Mouse (Mus musculus): ENCODE results near the gene Fcho1.

The Fcho1 gene

GRCm38 (mm10) chr8:71660325-71661120 is 65.0 kb downstream of the Fcho1 start:
- peak; percentile 83 for DNase-seq (ENCODE audit: low spot score)

- no peak for DNase-seq (ENCODE audit: low spot score)
Measured at GRCm38 (mm10) chr8:71659751-71660150, 65.8 kb downstream of the Fcho1 start.

- no peak for DNase-seq (ENCODE audit: low spot score)
Measured at GRCm38 (mm10) chr8:71658515-71659049, 66.9 kb downstream of the Fcho1 start.
